Mouse (Mus musculus): ENCODE results near the gene Shisa5.

GRCm38 (mm10) chr9:109101933-109102445, 63.6 kb downstream of the Shisa5 start:
- TF ChIP-seq CTCF (IDR thresholded peaks at IDR 0.05; ENCODE audit: low read depth, low read length) (no peak), POLR2A (IDR thresholded peaks at IDR 0.05; ENCODE audit: borderline replicate concordance, low read depth, low read length) (no peak)

All from bone marrow macrophage, adult 2 months (primary cell).